Mouse (Mus musculus) MEL (cell line): Measurements from ENCODE around the gene Dnajb6. TPM values are rescaled to one million over a fixed set of nuclear protein-coding genes. Genes with fewer than 3 reads are reported as not detected.

Experiments
- DNase-seq: peaks from one replicate; pipeline ENCODE4 v3.0.0; 2011; ENCODE audit warnings: low read depth, low spot score
- H3K27ac ChIP-seq: 2 replicates; pipeline ENCODE4 v1.5.1; 2012; ENCODE audit warnings: low read depth, mild to moderate bottlenecking, control low read depth, low read length, moderate library complexity; ENCODE audit not compliant: control insufficient read depth
- H3K27me3 ChIP-seq, 2 experiments: fragments of 150-350 bp in 1 of 2; sonication (generic) in 1 of 2; 2 replicates each; pipeline ENCODE4 v1.6.1; 2012; ENCODE audit warnings: low read length in 2 of 2, mild to moderate bottlenecking in 2 of 2, improper control_type of control experiment in 1 of 2, moderate library complexity in 1 of 2; ENCODE audit not compliant: insufficient read depth in 2 of 2, control insufficient read depth in 1 of 2
- H3K36me3 ChIP-seq, 2 experiments: 2 replicates each; pipeline ENCODE4 v1.6.1; 2012 to 2014; ENCODE audit warnings: low read length in 2 of 2, improper control_type of control experiment in 1 of 2, inconsistent platforms in 1 of 2, mild to moderate bottlenecking in 1 of 2; ENCODE audit not compliant: insufficient read depth in 2 of 2, control insufficient read depth in 1 of 2
- H3K4me1 ChIP-seq, 2 experiments: fragments of 150-350 bp in 1 of 2; sonication (generic) in 1 of 2; 2 replicates each; pipeline ENCODE4 v1.6.1; 2012; ENCODE audit warnings: low read length in 2 of 2, improper control_type of control experiment in 1 of 2, mild to moderate bottlenecking in 1 of 2; ENCODE audit not compliant: insufficient read depth in 2 of 2, control insufficient read depth in 1 of 2
- H3K4me3 ChIP-seq, 2 experiments: fragments of 150-350 bp in 1 of 2; sonication (generic) in 1 of 2; 2 replicates each; pipeline ENCODE4 v1.5.1; 2012; ENCODE audit warnings: low read depth in 2 of 2, low read length in 2 of 2, mild to moderate bottlenecking in 2 of 2, moderate library complexity in 2 of 2, control low read depth in 1 of 2, improper control_type of control experiment in 1 of 2; ENCODE audit not compliant: control insufficient read depth in 1 of 2, insufficient read depth in 1 of 2
- H3K79me2 ChIP-seq: 2 replicates; pipeline ENCODE4 v1.6.1; 2012; ENCODE audit warnings: mild to moderate bottlenecking, low read length, moderate library complexity; ENCODE audit not compliant: control insufficient read depth, poor library complexity, insufficient read depth
- H3K9ac ChIP-seq: 2 replicates; pipeline ENCODE4 v1.6.1; 2012; ENCODE audit warnings: low read depth, mild to moderate bottlenecking, control low read depth, low read length, moderate library complexity; ENCODE audit not compliant: control insufficient read depth, poor library complexity, severe bottlenecking
- H3K9me3 ChIP-seq: fragments of 150-350 bp; sonication (generic); replicated peaks from 2 replicates; pipeline ENCODE4 v1.6.1; 2012; ENCODE audit warnings: mild to moderate bottlenecking, low read length, improper control_type of control experiment, moderate library complexity; ENCODE audit not compliant: insufficient read depth
- CHD1 ChIP-seq: IDR thresholded peaks from 2 replicates; pipeline ENCODE4 v1.6.1; 2012; ENCODE audit warnings: low read depth, mild to moderate bottlenecking, inconsistent platforms, low read length, improper control_type of control experiment
- CTCF ChIP-seq, 3 experiments: IDR thresholded peaks in 2 of 3; conservative IDR thresholded peaks in 1 of 3; 2 replicates each; pipeline ENCODE4 v1.5.1; 2011 to 2012; ENCODE audit warnings: low read length in 3 of 3, low read depth in 2 of 3, mild to moderate bottlenecking in 2 of 3, improper control_type of control experiment in 1 of 3, inconsistent platforms in 1 of 3, mixed read lengths in 1 of 3, moderate library complexity in 1 of 3; ENCODE audit not compliant: control insufficient read depth in 1 of 3, insufficient read depth in 1 of 3, poor library complexity in 1 of 3, severe bottlenecking in 1 of 3
- E2F4 ChIP-seq: IDR thresholded peaks from 2 replicates; pipeline ENCODE4 v1.6.1; 2011; ENCODE audit warnings: low read depth, low read length, improper control_type of control experiment, borderline replicate concordance
- ETS1 ChIP-seq: IDR thresholded peaks from 2 replicates; pipeline ENCODE4 v1.6.1; 2012; ENCODE audit warnings: low read depth, mild to moderate bottlenecking, inconsistent platforms, low read length, improper control_type of control experiment, moderate library complexity
- GATA1 ChIP-seq: IDR thresholded peaks from 2 replicates; pipeline ENCODE4 v1.6.1; 2011; ENCODE audit warnings: low read depth, low read length, improper control_type of control experiment
- MAFK ChIP-seq: IDR thresholded peaks from 2 replicates; pipeline ENCODE4 v1.6.1; 2011; ENCODE audit warnings: low read depth, mild to moderate bottlenecking, low read length, improper control_type of control experiment, borderline replicate concordance
- MEF2A ChIP-seq: IDR thresholded peaks from 2 replicates; pipeline ENCODE4 v1.6.1; 2014; ENCODE audit warnings: low read depth, mild to moderate bottlenecking, inconsistent platforms, low read length, improper control_type of control experiment; ENCODE audit not compliant: poor library complexity, insufficient replicate concordance, severe bottlenecking; ENCODE audit errors: extremely low read depth
- MYC ChIP-seq: IDR thresholded peaks from 2 replicates; pipeline ENCODE4 v1.6.1; 2011; ENCODE audit warnings: low read depth, mild to moderate bottlenecking, low read length, improper control_type of control experiment, moderate library complexity
- NRF1 ChIP-seq: IDR thresholded peaks from 2 replicates; pipeline ENCODE4 v1.6.1; 2014; ENCODE audit warnings: low read depth, mild to moderate bottlenecking, inconsistent platforms, low read length, improper control_type of control experiment, moderate library complexity; ENCODE audit not compliant: poor library complexity, insufficient read depth, severe bottlenecking
- POLR2A ChIP-seq, 2 experiments: IDR thresholded peaks; 2 replicates each; pipeline ENCODE4 v1.6.1; 2011 to 2012; ENCODE audit warnings: low read length in 2 of 2, mild to moderate bottlenecking in 2 of 2, control low read depth in 1 of 2, improper control_type of control experiment in 1 of 2, low read depth in 1 of 2, moderate library complexity in 1 of 2; ENCODE audit not compliant: control insufficient read depth in 1 of 2, insufficient read depth in 1 of 2, poor library complexity in 1 of 2
- POLR2AphosphoS2 ChIP-seq: IDR thresholded peaks from 2 replicates; pipeline ENCODE4 v1.6.1; 2011; ENCODE audit warnings: low read length, improper control_type of control experiment
- POLR2AphosphoS5 ChIP-seq: IDR thresholded peaks from 2 replicates; pipeline ENCODE4 v1.6.1; 2012; ENCODE audit warnings: low read depth, borderline replicate concordance, mild to moderate bottlenecking, inconsistent platforms, low read length, moderate library complexity, mixed read lengths
- RAD21 ChIP-seq: IDR thresholded peaks from 2 replicates; pipeline ENCODE4 v1.6.1; 2011; ENCODE audit warnings: mild to moderate bottlenecking, low read depth, low read length, improper control_type of control experiment
- SIN3A ChIP-seq: IDR thresholded peaks from 2 replicates; pipeline ENCODE4 v1.6.1; 2012; ENCODE audit warnings: low read length, improper control_type of control experiment, inconsistent platforms
- TAL1 ChIP-seq: IDR thresholded peaks from 2 replicates; pipeline ENCODE4 v1.6.1; 2012; ENCODE audit warnings: mild to moderate bottlenecking, inconsistent platforms, low read length, moderate library complexity, mixed read lengths
- USF1 ChIP-seq: IDR thresholded peaks from 2 replicates; pipeline ENCODE4 v1.6.1; 2014; ENCODE audit warnings: low read depth, mild to moderate bottlenecking, inconsistent platforms, low read length, improper control_type of control experiment, moderate library complexity
- ZC3H11A ChIP-seq: IDR thresholded peaks from 2 replicates; pipeline ENCODE4 v1.6.1; 2012; ENCODE audit warnings: low read depth, mild to moderate bottlenecking, inconsistent platforms, low read length, improper control_type of control experiment
- ZKSCAN1 ChIP-seq: IDR thresholded peaks from 2 replicates; pipeline ENCODE4 v1.6.1; 2012; ENCODE audit warnings: low read depth, mild to moderate bottlenecking, inconsistent platforms, low read length, improper control_type of control experiment, moderate library complexity
- ZNF384 ChIP-seq: IDR thresholded peaks from 2 replicates; pipeline ENCODE4 v1.6.1; 2012; ENCODE audit warnings: low read depth, mild to moderate bottlenecking, inconsistent platforms, low read length, improper control_type of control experiment
- polyA plus RNA-seq, 2 experiments: library from polyadenylated mRNA; stranded (reverse) in 1 of 2; unstranded in 1 of 2; fragments of >175 nt in 1 of 2; fragments of >200 nt in 1 of 2; gene quantifications; 2 replicates each; pipeline versions ENCODE4 v1.2.1 to v1.2.4; 2012; ENCODE audit warnings: low replicate concordance in 2 of 2, low read depth in 1 of 2; ENCODE audit not compliant: insufficient read length in 2 of 2, insufficient read depth in 1 of 2, missing spikeins in 1 of 2
- total RNA-seq: library from RNA; depleted of rRNA; stranded (reverse); fragments of 300-350 nt; gene quantifications from 2 replicates; pipeline ENCODE4 v1.2.3, GENCODE M21; 2012

The Dnajb6 gene
- total and polyA plus RNA-seq, 3 experiments, result 131 to 157 TPM; not detected in 1

DNA sequence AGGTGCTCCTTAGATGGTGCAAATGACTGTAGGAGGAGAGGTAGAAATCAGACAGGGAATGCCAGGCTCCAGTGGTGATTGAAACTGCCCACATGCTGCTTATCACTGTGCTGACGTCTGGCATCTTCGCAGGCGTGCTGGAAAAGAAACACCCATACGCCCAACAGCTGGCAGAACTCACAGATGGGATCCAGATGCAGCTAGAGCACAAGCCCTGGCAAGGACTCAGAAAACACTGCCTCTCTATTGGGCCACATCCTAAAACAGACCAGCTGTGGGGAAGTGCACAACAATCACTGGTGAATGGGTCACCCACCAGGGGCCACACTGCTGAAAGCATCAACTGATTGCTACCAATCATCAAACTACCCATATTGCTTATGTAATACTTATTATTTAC lies 91.3 kb downstream of the Dnajb6 start:
- peaks cover 7 to 8% of the 10 kb centered on the region in 2 experiments for H3K27me3 ChIP-seq
- no peaks in the 10 kb centered on the region for H3K4me1 ChIP-seq
- no peaks in the 10 kb centered on the region for H3K9me3 ChIP-seq
- H3K9ac ChIP-seq, result no peak overlapping the region
- no peak overlapping the region for H3K27ac ChIP-seq
- DNase-seq, result no peak
- no peak for TF ChIP-seq POLR2AphosphoS2
- no peak for TF ChIP-seq ETS1
- no peak for TF ChIP-seq USF1
- no peak for TF ChIP-seq TAL1
- TF ChIP-seq E2F4, result no peak
- TF ChIP-seq NRF1, result no peak
- TF ChIP-seq MYC, result no peak
- TF ChIP-seq CHD1, result no peak
- TF ChIP-seq SIN3A, result no peak
- no peak for TF ChIP-seq CTCF (IDR thresholded peaks at IDR 0.05 in 2 of 3, conservative IDR thresholded peaks at IDR 0.05 in 1 of 3; ENCODE audit: control insufficient read depth in 1 of 3, insufficient read depth in 1 of 3, low read depth in 2 of 3, low read length in 3 of 3, poor library complexity in 1 of 3, severe bottlenecking in 1 of 3)
- TF ChIP-seq ZKSCAN1, result no peak
- no peak for TF ChIP-seq ZNF384
- H3K4me3 ChIP-seq, result no peak overlapping the region
- no peaks in the 10 kb centered on the region for H3K79me2 ChIP-seq
- H3K36me3 ChIP-seq, result no peaks in the 10 kb centered on the region

DNA sequence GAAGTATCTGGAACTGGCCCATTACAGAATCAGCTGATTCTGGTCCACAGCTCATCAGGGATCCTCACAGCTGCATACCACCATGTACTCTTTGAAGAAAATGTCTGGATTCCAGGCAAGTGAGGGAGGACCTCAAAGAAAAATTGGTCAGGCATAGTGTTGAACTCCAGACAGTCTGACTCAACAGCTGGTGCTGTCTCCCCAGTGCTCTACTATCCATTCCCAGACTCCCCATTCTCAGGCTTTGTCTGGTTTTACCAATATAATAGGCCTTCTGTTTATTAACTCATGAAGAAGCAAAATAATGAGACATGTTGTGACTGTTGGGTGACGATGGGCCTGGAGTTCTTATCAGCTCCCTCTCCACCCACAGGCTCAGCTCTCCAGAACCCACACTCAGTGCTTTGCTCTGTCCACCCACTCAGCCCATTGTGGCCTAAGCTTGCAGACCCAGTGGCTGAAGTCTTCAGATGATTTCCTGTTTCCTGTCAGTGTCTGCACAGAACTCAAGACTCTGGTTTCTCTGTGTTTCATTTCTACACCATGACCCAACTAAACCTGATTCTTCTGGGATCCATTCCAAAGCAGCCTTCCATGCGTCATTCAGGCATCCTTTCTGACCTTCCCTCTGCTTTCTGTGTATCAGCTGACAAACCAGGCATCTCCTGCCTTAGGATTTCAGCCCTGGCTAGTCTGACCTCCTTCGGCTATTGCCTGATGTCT lies 107.1 kb downstream of the Dnajb6 start:
- Histone ChIP-seq H3K27ac (no peak overlapping the region), H3K9ac (no peak overlapping the region), H3K4me1 (peaks cover 0 to 8% of the 10 kb centered on the region in 2 experiments; a peak in 1 of 4 replicates), H3K9me3 (no peaks in the 10 kb centered on the region), H3K4me3 (no peak overlapping the region), H3K27me3 (peaks cover 2 to 9% of the 10 kb centered on the region in 2 experiments; a peak in 3 of 4 replicates), H3K36me3 (peaks cover 0 to 2% of the 10 kb centered on the region in 2 experiments; a peak in 1 of 4 replicates), H3K79me2 (no peaks in the 10 kb centered on the region)
- TF ChIP-seq POLR2A (IDR thresholded peaks at IDR 0.05; ENCODE audit: control insufficient read depth in 1 of 2, insufficient read depth in 1 of 2, low read depth in 1 of 2, low read length in 2 of 2, poor library complexity in 1 of 2) (no peak), CTCF (IDR thresholded peaks at IDR 0.05 in 2 of 3, conservative IDR thresholded peaks at IDR 0.05 in 1 of 3; ENCODE audit: control insufficient read depth in 1 of 3, insufficient read depth in 1 of 3, low read depth in 2 of 3, low read length in 3 of 3, poor library complexity in 1 of 3, severe bottlenecking in 1 of 3) (no peak), GATA1 (0 out of 2 replicates have a peak, but pooled peaks have one; percentile 4)
- peak; percentile 8 for DNase-seq

DNA sequence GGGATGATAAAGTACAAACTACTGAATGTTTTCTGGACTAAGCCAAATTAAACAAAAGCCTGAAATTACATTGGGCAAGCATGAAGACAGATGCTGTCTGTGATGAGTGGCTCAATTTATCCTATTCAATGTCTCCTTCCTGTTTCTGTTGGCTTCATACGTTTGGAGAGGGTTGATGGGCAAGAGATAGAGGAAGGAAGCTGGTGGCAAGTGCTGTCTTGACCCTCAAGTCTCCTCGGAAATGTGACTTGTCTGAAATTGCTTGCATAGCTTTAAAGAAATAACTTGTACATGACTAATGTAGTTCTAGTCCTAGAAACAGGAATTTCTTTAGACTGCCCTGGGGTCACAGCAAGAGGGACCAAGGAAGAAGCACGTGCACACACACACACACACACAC lies 109.5 kb downstream of the Dnajb6 start:
- Histone ChIP-seq H3K9me3 (no peaks in the 10 kb centered on the region), H3K9ac (no peak overlapping the region), H3K36me3 (peaks cover 0 to 2% of the 10 kb centered on the region in 2 experiments; a peak in 1 of 4 replicates)
- TF ChIP-seq ZC3H11A (no peak), MAFK (no peak), POLR2AphosphoS5 (no peak), NRF1 (no peak), MEF2A (no peak), RAD21 (no peak)
- TF ChIP-seq, all 39 proteins: peak for 0
- Histone ChIP-seq H3K4me1 (peaks cover 0 to 8% of the 10 kb centered on the region in 2 experiments; a peak in 1 of 4 replicates), H3K27ac (no peak overlapping the region), H3K27me3 (peaks cover 6% of the 10 kb centered on the region in 2 experiments), H3K79me2 (no peaks in the 10 kb centered on the region), H3K4me3 (no peak overlapping the region)
- DNase-seq, result no peak
